Mouse (Mus musculus) E14TG2a.4 (cell line): ENCODE measurements around the gene Gm20388.

Experiments used
- CTCF ChIP-seq: conservative IDR thresholded peaks from 2 replicates; pipeline ENCODE4 v1.5.1; 2014; ENCODE audit warnings: low read length
- NANOG ChIP-seq: IDR thresholded peaks from 2 replicates; pipeline ENCODE4 v1.6.1; 2014; ENCODE audit warnings: borderline replicate concordance, low read length, mixed read lengths

DNA sequence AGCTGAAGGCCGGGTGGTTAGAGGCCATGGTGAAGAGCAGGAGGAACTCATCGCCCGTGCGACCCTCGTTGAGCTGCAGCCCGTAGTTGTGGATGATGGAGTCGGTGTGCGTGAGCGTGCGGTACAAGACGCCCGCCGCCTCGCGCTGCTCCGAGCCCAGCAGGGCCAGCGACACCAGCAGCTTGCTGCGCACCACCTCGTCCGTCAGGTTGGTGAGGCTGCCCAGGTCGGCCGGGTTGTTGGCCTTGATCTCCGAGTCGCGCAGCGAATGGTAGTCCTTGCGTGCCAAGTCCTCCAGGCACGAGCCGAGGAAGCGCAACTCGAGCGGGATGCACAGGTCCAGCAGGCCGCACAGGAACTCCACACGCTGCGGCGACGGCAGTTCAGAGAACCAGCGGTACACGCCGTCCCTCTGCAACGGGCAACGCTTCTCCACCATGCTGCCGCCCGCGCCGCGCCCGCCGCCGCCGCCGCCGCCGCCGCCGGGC, 1741.3 kb downstream of the Gm20388 start:
- TF ChIP-seq CTCF (no peak), NANOG (no peak)
